Mouse (Mus musculus) neutrophil, adult 65 days (primary cell): ENCODE results near the gene Gngt2. TPM values are rescaled to one million over a fixed set of nuclear protein-coding genes. Genes with fewer than 3 reads are reported as not detected.

Experiments used
- total RNA-seq: library from RNA; stranded (reverse); gene quantifications from 2 replicates; pipeline ENCODE4 v1.2.4, GENCODE M21; 2023

Gngt2 gene
- 16.3 and 25.1 TPM in 2 replicates for total RNA-seq

DNA sequence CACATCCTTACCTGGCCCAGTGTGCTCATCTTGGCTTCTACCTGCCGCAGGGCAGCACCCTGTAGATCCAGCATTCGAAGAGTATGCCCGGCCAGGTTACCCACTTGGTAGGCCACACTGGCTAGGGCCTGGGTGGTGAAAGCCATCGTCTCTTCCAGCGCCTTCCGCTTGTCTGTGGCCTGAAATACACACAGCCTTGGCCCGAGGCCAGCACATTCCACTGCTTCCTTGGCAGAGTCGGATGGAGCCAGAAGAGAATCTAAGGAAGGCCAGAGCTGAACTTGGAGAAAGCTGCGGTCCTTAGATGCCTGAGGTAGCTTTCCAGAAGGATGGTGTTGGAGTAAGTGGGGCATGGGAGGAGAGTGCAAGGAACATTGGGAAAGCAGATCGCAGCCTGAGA is at the start of gene Gngt2:
Gene Gngt2 (plus strand): TSS at position 158 of the 400 bp plus-strand sequence.

DNA sequence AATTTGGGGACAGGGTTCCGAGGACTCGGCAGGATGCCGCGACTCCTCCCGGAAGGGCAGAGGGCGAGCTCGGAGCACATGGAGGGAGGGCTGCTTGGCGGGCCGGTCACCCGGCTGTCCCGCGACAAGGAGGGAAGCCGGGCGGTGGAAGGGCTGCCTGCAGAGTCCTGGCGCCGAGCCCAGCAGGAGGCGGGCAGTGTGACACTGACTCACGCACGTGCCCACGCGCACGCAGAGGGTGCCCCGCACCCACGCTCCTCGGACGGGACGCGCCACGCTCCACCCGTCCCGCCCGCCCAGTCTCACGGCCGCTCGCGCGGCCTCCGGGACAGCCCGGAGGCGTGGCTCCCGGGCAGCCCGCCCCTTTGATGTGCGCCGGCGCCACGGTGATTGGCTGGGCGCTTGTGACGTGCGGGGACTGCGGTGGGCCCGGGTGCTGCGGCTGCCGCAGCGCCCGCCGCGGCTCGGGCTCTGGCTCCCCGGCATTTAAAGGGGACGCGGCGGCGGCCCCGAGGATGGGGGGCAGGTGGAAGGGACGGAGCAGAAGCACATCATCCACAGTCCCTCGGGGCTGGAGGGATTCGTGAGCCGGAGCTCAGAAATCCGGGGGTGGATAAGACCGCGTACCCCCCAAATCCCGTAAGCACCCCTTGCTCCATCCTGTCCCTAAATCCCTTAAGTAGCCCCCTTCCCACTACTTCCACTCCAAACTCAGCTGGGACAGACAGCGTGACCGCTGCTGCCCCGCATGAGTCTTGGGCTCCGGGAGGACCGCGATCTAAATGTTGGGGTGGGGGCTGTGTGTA is 12.7 kb upstream of the Gngt2 start, which contains the start of gene Phospho1:
Gene Phospho1 (plus strand): TSS at position 429 of the 806 bp plus-strand sequence.

DNA sequence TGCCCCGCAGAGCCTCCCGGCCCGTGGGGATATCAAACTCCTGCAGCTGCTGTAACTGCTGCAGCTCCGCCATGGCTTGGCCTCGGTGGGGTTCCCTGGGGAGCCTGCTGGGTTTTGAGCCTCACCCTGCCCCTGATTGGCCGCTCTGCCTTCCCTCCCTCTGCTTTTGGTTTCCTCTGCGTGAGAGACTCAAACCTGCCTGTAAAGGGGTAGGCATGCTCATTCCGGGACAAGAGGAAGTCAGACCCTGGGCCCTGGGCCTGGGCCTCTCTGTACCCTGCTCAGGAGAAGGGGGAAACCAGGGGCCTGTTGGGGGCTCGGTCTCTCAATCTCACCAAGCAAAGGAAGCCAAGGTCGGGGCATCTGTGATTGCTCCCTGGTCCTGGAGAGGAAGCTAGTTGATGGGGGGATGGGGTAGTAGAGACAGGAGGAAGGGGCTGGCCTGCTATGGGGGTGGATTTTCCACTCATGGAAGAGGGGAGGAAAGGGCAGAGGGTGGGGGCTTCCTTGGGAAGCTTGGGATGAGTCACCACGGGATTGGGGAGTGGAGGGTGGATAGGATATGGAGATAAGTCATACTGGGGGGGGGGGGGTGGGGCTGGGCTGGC is 5.2 kb downstream of the Gngt2 start, which contains the start of gene Abi3:
Gene Abi3 (minus strand): TSS at position 403 of the 608 bp plus-strand sequence.

Other genes starting within 250 kb of the Gngt2 start
- 0.11 and 0.22 TPM in 2 replicates for gene Ngfr, start 249.5 kb upstream of the Gngt2 start, total RNA-seq
- gene Phb, start 170.3 kb upstream of the Gngt2 start, total RNA-seq: 7.1 and 19.2 TPM in 2 replicates
- 59.2 and 69.1 TPM in 2 replicates for gene Zfp652, start 124.5 kb upstream of the Gngt2 start, total RNA-seq
- 1.8 and 3.9 TPM in 2 replicates for gene B130006D01Rik, start 113.6 kb upstream of the Gngt2 start, total RNA-seq
- gene Phospho1, start 12.7 kb upstream of the Gngt2 start, total RNA-seq: 200 and 210 TPM in 2 replicates
- gene Abi3, start 5.3 kb downstream of the Gngt2 start, total RNA-seq: 6.3 and 12.1 TPM in 2 replicates
- not detected in 2 replicates for gene B4galnt2, start 77.7 kb downstream of the Gngt2 start, total RNA-seq
- gene Igf2bp1, start 168.7 kb downstream of the Gngt2 start, total RNA-seq: not detected in 2 replicates
- gene Gip, start 187.3 kb downstream of the Gngt2 start, total RNA-seq: not detected in 2 replicates
- 60.6 and 64.6 TPM in 2 replicates for gene Snf8, start 197.7 kb downstream of the Gngt2 start, total RNA-seq
- gene Ube2z, start 228.2 kb downstream of the Gngt2 start, total RNA-seq: 33.2 and 47.0 TPM in 2 replicates
- gene Atp5g1, start 238.5 kb downstream of the Gngt2 start, total RNA-seq: 55.7 and 68.4 TPM in 2 replicates